Mouse (Mus musculus): ENCODE measurements around the gene Fggy.

DNA sequence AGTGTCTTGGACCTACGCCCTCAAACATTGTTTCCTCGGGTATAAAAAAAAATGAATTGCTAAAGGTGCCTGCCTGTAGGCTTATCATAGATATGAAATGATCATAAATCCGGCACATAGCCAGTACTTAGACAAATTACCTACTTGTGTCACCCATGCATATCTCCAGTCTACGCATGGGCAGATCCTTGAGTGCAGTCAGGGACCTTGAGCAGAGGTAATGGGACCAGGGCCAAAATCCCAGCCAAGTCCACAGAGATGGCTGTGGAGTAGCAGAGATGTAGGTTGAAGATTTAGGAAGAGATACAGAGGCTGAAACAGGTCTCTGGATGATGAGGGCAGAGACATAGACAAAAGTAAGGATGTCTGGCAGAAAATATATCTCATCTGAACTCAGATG lies 320.1 kb downstream of the Fggy start:
- TF ChIP-seq CTCF (conservative IDR thresholded peaks at IDR 0.05; ENCODE audit: insufficient read depth, insufficient read length, low read depth, low read length) (no peak), POLR2A (IDR thresholded peaks at IDR 0.05; ENCODE audit: low read depth, low read length) (no peak)

Data from kidney, adult 2 months (tissue).